Mouse (Mus musculus) hindbrain, postnatal 0 days (tissue): ENCODE results near the gene Mmd. TPM values are rescaled to one million over a fixed set of nuclear protein-coding genes. Genes with fewer than 3 reads are reported as not detected.
A peak's percentile ranks its signal among the peaks of the same experiment; 100 is the strongest.

Experiments
- ATAC-seq: fragments of 200-750 bp; cut with Nextera tagmentation; 2 replicates; pipeline ENCODE4 v1.8.0; 2017; ENCODE audit warnings: mild to moderate bottlenecking, moderate TSS enrichment, moderate library complexity
- DNase-seq: peaks from one replicate; pipeline ENCODE4 v3.0.0-alpha.2; 2015; ENCODE audit warnings: low spot score
- H3K27ac ChIP-seq: fragments of 300-500 bp; sonication (generic); 2 replicates; pipeline ENCODE4 v1.5.1; 2014; ENCODE audit warnings: mild to moderate bottlenecking
- H3K27me3 ChIP-seq: fragments of 300-500 bp; sonication (generic); 2 replicates; pipeline ENCODE4 v1.6.1; 2014; ENCODE audit warnings: low read length, mixed read lengths; ENCODE audit not compliant: insufficient read depth
- H3K36me3 ChIP-seq: fragments of 300-500 bp; sonication (generic); 2 replicates; pipeline ENCODE4 v1.6.1; 2014; ENCODE audit warnings: low read length, mixed read lengths; ENCODE audit not compliant: insufficient read depth
- H3K4me1 ChIP-seq: fragments of 300-500 bp; sonication (generic); 2 replicates; pipeline ENCODE4 v1.6.1; 2014; ENCODE audit warnings: antibody characterized with exemption, low read length, mixed read lengths; ENCODE audit not compliant: insufficient read depth
- H3K4me2 ChIP-seq: fragments of 300-500 bp; sonication (generic); 2 replicates; pipeline ENCODE4 v1.6.1; 2014; ENCODE audit warnings: low read depth, mild to moderate bottlenecking, low read length, moderate library complexity, mixed read lengths
- H3K4me3 ChIP-seq: fragments of 300-500 bp; sonication (generic); 2 replicates; pipeline ENCODE4 v1.5.1; 2014; ENCODE audit warnings: low read length
- H3K9ac ChIP-seq: fragments of 300-500 bp; sonication (generic); replicated peaks from 2 replicates; pipeline ENCODE4 v1.6.1; 2014; ENCODE audit warnings: mild to moderate bottlenecking, low read length, moderate library complexity, mixed read lengths
- H3K9me3 ChIP-seq: fragments of 300-500 bp; sonication (generic); 2 replicates; pipeline ENCODE4 v1.6.1; 2016; ENCODE audit warnings: low read length, mixed read lengths
- CTCF ChIP-seq: IDR thresholded peaks from 2 replicates; pipeline ENCODE4 v1.5.1; 2016; ENCODE audit warnings: antibody characterized with exemption, control low read depth, low read depth
- WGBS: fragments of 180-500 bp; shearing (Covaris S2); extraction: QIAGEN DNeasy Blood & Tissue Kit; methylation state at CpG from one replicate; pipeline ENCODE4 v1.1.7; 2014; 5-methylcytosine and 5-hydroxymethylcytosine counted together
- polyA plus RNA-seq: library from polyadenylated mRNA; unstranded; fragments of >200 nt; fragmentation: Nextera tagmentation; extraction: Ambion mirVana; gene quantifications from 2 replicates; pipeline ENCODE4 v1.2.1, GENCODE M21; 2015
- total RNA-seq: library from RNA; depleted of rRNA; stranded (reverse); fragments of >200 nt; gene quantifications from 2 replicates; pipeline ENCODE4 v1.2.3, GENCODE M21; 2014; rRNA removed

Mmd gene
- total RNA-seq (200 and 229 TPM in 2 replicates), polyA plus RNA-seq (97.2 and 101 TPM in 2 replicates)

GRCm38 (mm10) chr11:90249025-90249650, at the start of gene Mmd:
Gene Mmd, plus strand, starts transcription at chr11:90249456.
- peak within 1 kb of the TSS; percentile 96 for H3K4me2 ChIP-seq
- no peaks in the 10 kb centered on the region for H3K27me3 ChIP-seq
- peak within 1 kb of the TSS; percentile 79 for H3K9ac ChIP-seq
- H3K9me3 ChIP-seq = no peaks in the 10 kb centered on the region
- peak within 1 kb of the TSS; percentile 87 for H3K27ac ChIP-seq
- WGBS = under 1% methylated on average over 40 of the region's 51 CpGs
- H3K4me3 ChIP-seq = peak within 1 kb of the TSS; percentile 79
- peak; percentile 49; the same call in 1 of the 2 replicates for TF ChIP-seq CTCF
- H3K4me1 ChIP-seq = peaks cover 9% of the 10 kb centered on the region
- H3K36me3 ChIP-seq = no peaks in the 10 kb centered on the region
- DNase-seq = peak; percentile 99
- ATAC-seq = peak; percentile 99

GRCm38 (mm10) chr11:90200826-90201225, 48.4 kb upstream of the Mmd start:
- WGBS = 87% methylated on average over 2 of the region's 2 CpGs
- no peaks in the 10 kb centered on the region for H3K9me3 ChIP-seq
- no peak for DNase-seq
- no peaks in the 10 kb centered on the region for H3K36me3 ChIP-seq
- H3K27me3 ChIP-seq = no peaks in the 10 kb centered on the region
- no peak overlapping the region for H3K27ac ChIP-seq
- H3K4me3 ChIP-seq = no peak overlapping the region
- H3K4me2 ChIP-seq = no peak overlapping the region
- no peak overlapping the region for H3K9ac ChIP-seq
- no peak for TF ChIP-seq CTCF
- no peaks in the 10 kb centered on the region for H3K4me1 ChIP-seq
- ATAC-seq = no peak

GRCm38 (mm10) chr11:90214246-90214645, 35.0 kb upstream of the Mmd start:
- no peak for TF ChIP-seq CTCF
- no peaks in the 10 kb centered on the region for H3K27me3 ChIP-seq
- no peak for DNase-seq
- WGBS = 53% methylated on average over 7 of the region's 7 CpGs
- H3K36me3 ChIP-seq = no peaks in the 10 kb centered on the region
- H3K9ac ChIP-seq = no peak overlapping the region
- ATAC-seq = no peak
- no peaks in the 10 kb centered on the region for H3K9me3 ChIP-seq
- H3K4me2 ChIP-seq = no peak overlapping the region
- no peak overlapping the region for H3K27ac ChIP-seq
- no peak overlapping the region for H3K4me3 ChIP-seq
- H3K4me1 ChIP-seq = no peaks in the 10 kb centered on the region

GRCm38 (mm10) chr11:90220022-90220645, 29.1 kb upstream of the Mmd start:
- TF ChIP-seq CTCF = no peak
- Histone ChIP-seq H3K4me3 (no peak overlapping the region), H3K27ac (no peak overlapping the region), H3K36me3 (no peaks in the 10 kb centered on the region), H3K9me3 (no peaks in the 10 kb centered on the region), H3K4me2 (no peak overlapping the region), H3K27me3 (no peaks in the 10 kb centered on the region), H3K9ac (no peak overlapping the region), H3K4me1 (no peaks in the 10 kb centered on the region)
- 78% methylated on average over 6 of the region's 6 CpGs for WGBS
- no peak for DNase-seq
- ATAC-seq = no peak

- H3K9ac ChIP-seq = no peak overlapping the region
- TF ChIP-seq CTCF = no peak
- no peaks in the 10 kb centered on the region for H3K27me3 ChIP-seq
- no peaks in the 10 kb centered on the region for H3K9me3 ChIP-seq
- no peaks in the 10 kb centered on the region for H3K4me1 ChIP-seq
- H3K27ac ChIP-seq = no peak overlapping the region
- no peak overlapping the region for H3K4me3 ChIP-seq
- no peak overlapping the region for H3K4me2 ChIP-seq
- 41% methylated on average over 2 of the region's 2 CpGs for WGBS
- no peak for DNase-seq
- ATAC-seq = no peak
- H3K36me3 ChIP-seq = no peaks in the 10 kb centered on the region
Measured at GRCm38 (mm10) chr11:90220750-90221149, 28.5 kb upstream of the Mmd start.

GRCm38 (mm10) chr11:90224914-90225470, 24.3 kb upstream of the Mmd start:
- ATAC-seq (no peak), DNase-seq (no peak)
- Histone ChIP-seq H3K9me3 (no peaks in the 10 kb centered on the region), H3K9ac (no peak overlapping the region), H3K4me1 (no peaks in the 10 kb centered on the region), H3K36me3 (no peaks in the 10 kb centered on the region), H3K27me3 (no peaks in the 10 kb centered on the region), H3K4me3 (no peak overlapping the region), H3K27ac (no peak overlapping the region), H3K4me2 (no peak overlapping the region)
- TF ChIP-seq CTCF = no peak
- WGBS = 82% methylated on average over 11 of the region's 11 CpGs
